Mouse (Mus musculus) forebrain, embryonic 15.5 days (tissue): ENCODE results near the gene Cd5l. TPM values are rescaled to one million over a fixed set of nuclear protein-coding genes. Genes with fewer than 3 reads are reported as not detected.

Experiments
- ATAC-seq: fragments of 200-750 bp; cut with Nextera tagmentation; replicated peaks from 2 replicates; pipeline ENCODE4 v1.8.0; 2017; ENCODE audit warnings: mild to moderate bottlenecking, moderate TSS enrichment, moderate library complexity
- H3K27ac ChIP-seq: fragments of 300-500 bp; sonication (generic); replicated peaks from 2 replicates; pipeline ENCODE4 v1.5.1; 2015; ENCODE audit warnings: mild to moderate bottlenecking, inconsistent platforms
- H3K27me3 ChIP-seq: fragments of 300-500 bp; sonication (generic); 2 replicates; pipeline ENCODE4 v1.6.1; 2015; ENCODE audit warnings: inconsistent platforms
- H3K36me3 ChIP-seq: fragments of 300-500 bp; sonication (generic); 2 replicates; pipeline ENCODE4 v1.6.1; 2015; ENCODE audit warnings: mild to moderate bottlenecking, inconsistent platforms
- H3K4me1 ChIP-seq: fragments of 300-500 bp; sonication (generic); 2 replicates; pipeline ENCODE4 v1.6.1; 2015; ENCODE audit warnings: inconsistent platforms
- H3K4me2 ChIP-seq: fragments of 300-500 bp; sonication (generic); replicated peaks from 2 replicates; pipeline ENCODE4 v1.6.1; 2015; ENCODE audit warnings: mild to moderate bottlenecking, inconsistent platforms
- H3K4me3 ChIP-seq: fragments of 300-500 bp; sonication (generic); 2 replicates; pipeline ENCODE4 v1.5.1; 2015; ENCODE audit warnings: mild to moderate bottlenecking, inconsistent platforms
- H3K9ac ChIP-seq: fragments of 300-500 bp; sonication (generic); replicated peaks from 2 replicates; pipeline ENCODE4 v1.6.1; 2015; ENCODE audit warnings: mild to moderate bottlenecking, inconsistent platforms
- H3K9me3 ChIP-seq: fragments of 300-500 bp; sonication (generic); 2 replicates; pipeline ENCODE4 v1.6.1; 2016; ENCODE audit warnings: inconsistent platforms
- WGBS: fragments of 180-500 bp; shearing (Covaris S2); methylation state at CpG from one replicate; pipeline ENCODE4 v1.1.7; 2015; ENCODE audit warnings: mixed read lengths; 5-methylcytosine and 5-hydroxymethylcytosine counted together
- polyA plus RNA-seq: library from polyadenylated mRNA; unstranded; fragments of >200 nt; fragmentation: Nextera tagmentation; extraction: Ambion mirVana; gene quantifications from 2 replicates; pipeline ENCODE4 v1.2.1, GENCODE M21; 2015

Cd5l gene
- polyA plus RNA-seq, 1 experiment from 2014 or later: 0.10 TPM

- Histone ChIP-seq H3K27ac (no peak overlapping the region), H3K9me3 (no peaks in the 10 kb centered on the region), H3K4me1 (0 out of 2 replicates have a peak, but pooled peaks cover 3% of the 10 kb centered on the region), H3K4me2 (no peak overlapping the region), H3K4me3 (no peak overlapping the region), H3K27me3 (no peaks in the 10 kb centered on the region), H3K9ac (no peak overlapping the region), H3K36me3 (no peaks in the 10 kb centered on the region)
- peak; percentile 71 for ATAC-seq
- WGBS: 14% methylated on average over 12 of the region's 12 CpGs
These were observed 53.5 kb downstream of the Cd5l start for GRCm38 (mm10) chr3:87411150-87411549.

- no peaks in the 10 kb centered on the region for H3K27me3 ChIP-seq
- no peak overlapping the region for H3K27ac ChIP-seq
- 58% methylated on average over 1 of the region's 1 CpGs for WGBS
- ATAC-seq: no peak
- no peaks in the 10 kb centered on the region for H3K36me3 ChIP-seq
- no peak overlapping the region for H3K4me3 ChIP-seq
- H3K4me2 ChIP-seq: no peak overlapping the region
- H3K9ac ChIP-seq: no peak overlapping the region
- no peaks in the 10 kb centered on the region for H3K4me1 ChIP-seq
- H3K9me3 ChIP-seq: no peaks in the 10 kb centered on the region
These were observed 63.0 kb downstream of the Cd5l start for GRCm38 (mm10) chr3:87420645-87421044.

Other genes starting within 250 kb of the Cd5l start
- gene Kirrel, start 183.1 kb upstream of the Cd5l start, polyA plus RNA-seq: 5.0 and 5.7 TPM in 2 replicates
- 10.4 and 11.1 TPM in 2 replicates for gene Fcrls, start 94.1 kb upstream of the Cd5l start, polyA plus RNA-seq
- gene Fcrl1, start 18.5 kb downstream of the Cd5l start, polyA plus RNA-seq: not detected in 2 replicates
- gene Fcrl5, start 77.9 kb downstream of the Cd5l start, polyA plus RNA-seq: not detected in 2 replicates
- 11.0 and 11.9 TPM in 2 replicates for gene Etv3, start 167.5 kb downstream of the Cd5l start, polyA plus RNA-seq